Mouse (Mus musculus) brain, embryonic 14.5 days (tissue): Measurements from ENCODE around the gene Trappc11.

Experiments
- CTCF ChIP-seq: fragments of 200-500 bp; IDR thresholded peaks from 2 replicates; pipeline ENCODE4 v1.5.1; 2012; ENCODE audit warnings: inconsistent platforms, mild to moderate bottlenecking, moderate library complexity, borderline replicate concordance; ENCODE audit not compliant: insufficient read depth, insufficient read length; ENCODE audit errors: extremely low read depth
- POLR2A ChIP-seq: fragments of 200-500 bp; IDR thresholded peaks from 2 replicates; pipeline ENCODE4 v1.6.1; 2012; ENCODE audit warnings: mild to moderate bottlenecking, inconsistent platforms, borderline replicate concordance; ENCODE audit not compliant: poor library complexity, insufficient read depth, insufficient read length, severe bottlenecking; ENCODE audit errors: extremely low read depth

- TF ChIP-seq POLR2A = no peak
- no peak for TF ChIP-seq CTCF
Measured at GRCm38 (mm10) chr8:47513601-47514000, 19.7 kb downstream of the Trappc11 start.
